Mouse (Mus musculus) cerebellum, adult 2 months (tissue): Measurements from ENCODE around the gene Arhgap10. TPM values are rescaled to one million over a fixed set of nuclear protein-coding genes. Genes with fewer than 3 reads are reported as not detected.

Experiments used
- DNase-seq, 2 experiments: peaks; one replicate each; pipeline ENCODE4 v3.0.0; 2021
- H3K27ac ChIP-seq: fragments of 200-500 bp; 2 replicates; pipeline ENCODE4 v1.5.1; 2012; ENCODE audit warnings: low read length, control low read depth, inconsistent platforms; ENCODE audit not compliant: insufficient read depth
- H3K27me3 ChIP-seq: fragments of 200-500 bp; 2 replicates; pipeline ENCODE4 v1.6.1; 2012; ENCODE audit warnings: inconsistent platforms, mild to moderate bottlenecking, low read length, moderate library complexity; ENCODE audit not compliant: control insufficient read depth, insufficient read depth
- H3K4me1 ChIP-seq: fragments of 200-500 bp; 2 replicates; pipeline ENCODE4 v1.6.1; 2011; ENCODE audit warnings: low read length; ENCODE audit not compliant: control insufficient read depth, insufficient read depth
- H3K4me3 ChIP-seq: fragments of 200-500 bp; replicated peaks from 2 replicates; pipeline ENCODE3; 2011; ENCODE audit warnings: mild to moderate bottlenecking, low read depth, low read length, control low read depth; ENCODE audit not compliant: insufficient read depth
- CTCF ChIP-seq: fragments of 200-500 bp; IDR thresholded peaks from 2 replicates; pipeline ENCODE4 v1.5.1; 2011; ENCODE audit warnings: low read depth, mild to moderate bottlenecking, control low read depth, low read length, moderate library complexity, borderline replicate concordance; ENCODE audit not compliant: insufficient read depth
- POLR2A ChIP-seq: fragments of 200-500 bp; IDR thresholded peaks from 2 replicates; pipeline ENCODE4 v1.6.1; 2011; ENCODE audit warnings: low read length, control low read depth, borderline replicate concordance; ENCODE audit not compliant: insufficient read depth
- WGBS: fragments of 180-500 bp; shearing (Covaris S2); methylation state at CpG from one replicate; pipeline ENCODE4 v1.1.7; 2018; 5-methylcytosine and 5-hydroxymethylcytosine counted together
- polyA plus RNA-seq: library from polyadenylated mRNA; depleted of rRNA; stranded (reverse); fragments of >200 nt; gene quantifications from 2 replicates; pipeline ENCODE4 v1.2.3, GENCODE M21; 2012

Arhgap10 gene
- polyA plus RNA-seq, 1 experiment, result 12.5 TPM

DNA sequence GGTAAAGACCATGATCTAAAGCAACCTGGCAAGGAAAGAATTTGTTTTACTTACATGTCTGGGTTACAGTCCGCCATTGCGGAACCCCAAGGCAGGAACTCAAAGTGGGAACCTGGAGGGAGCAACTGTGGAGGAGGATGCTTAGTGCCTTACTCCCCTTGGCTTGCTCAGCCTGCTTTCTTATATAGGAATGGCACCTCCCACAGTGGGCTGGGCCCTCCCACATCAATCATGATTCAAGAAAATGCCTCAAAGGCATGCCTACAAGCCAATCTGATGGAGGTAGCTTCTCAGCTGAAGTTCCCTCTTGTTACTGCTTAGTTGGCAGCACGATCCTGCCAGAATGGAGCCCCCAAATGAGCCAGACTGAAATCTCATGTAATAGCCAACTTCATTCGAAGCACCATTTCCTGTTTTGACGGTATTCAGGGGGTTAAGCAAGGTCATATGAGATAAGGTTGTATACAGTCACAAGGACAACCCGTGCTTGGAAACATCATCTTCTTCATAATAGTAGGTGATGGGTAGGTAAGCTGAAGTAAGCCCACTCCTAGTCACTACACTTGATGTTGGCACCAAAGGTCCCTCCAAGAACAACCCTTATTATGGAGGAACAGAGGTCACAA lies 25.5 kb upstream of the Arhgap10 start:
- H3K4me3 ChIP-seq, result no peak overlapping the region
- no peak for DNase-seq
- H3K27me3 ChIP-seq, result no peaks in the 10 kb centered on the region
- WGBS, result 89% methylated on average over 6 of the region's 6 CpGs
- H3K4me1 ChIP-seq, result no peaks in the 10 kb centered on the region
- H3K27ac ChIP-seq, result no peak overlapping the region
- no peak for TF ChIP-seq POLR2A
- no peak for TF ChIP-seq CTCF

DNA sequence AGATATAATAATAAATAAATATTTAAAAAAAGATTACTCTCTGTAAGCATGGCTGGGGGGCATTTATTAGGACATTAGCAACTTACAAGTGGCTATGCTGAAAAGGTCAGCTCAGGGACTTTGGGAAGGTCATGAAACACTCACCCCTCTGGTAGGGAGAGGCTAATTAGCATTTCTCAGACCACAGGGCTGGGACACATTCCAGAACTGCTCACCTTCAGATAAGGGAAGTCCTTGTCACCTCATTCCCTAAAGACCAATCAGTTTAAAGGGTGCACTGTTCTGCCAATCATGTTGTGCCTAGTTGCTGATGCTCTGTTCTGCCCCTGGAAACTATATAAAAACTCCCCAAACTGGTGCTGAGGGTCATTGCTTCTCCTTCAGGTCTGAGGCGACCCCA lies 20.5 kb upstream of the Arhgap10 start:
- no peaks in the 10 kb centered on the region for H3K27me3 ChIP-seq
- H3K4me1 ChIP-seq, result no peaks in the 10 kb centered on the region
- no peak overlapping the region for H3K4me3 ChIP-seq
- TF ChIP-seq POLR2A (no peak), CTCF (no peak)
- H3K27ac ChIP-seq, result no peak overlapping the region
- WGBS, result 92% methylated on average over 1 of the region's 1 CpGs
- no peak for DNase-seq

DNA sequence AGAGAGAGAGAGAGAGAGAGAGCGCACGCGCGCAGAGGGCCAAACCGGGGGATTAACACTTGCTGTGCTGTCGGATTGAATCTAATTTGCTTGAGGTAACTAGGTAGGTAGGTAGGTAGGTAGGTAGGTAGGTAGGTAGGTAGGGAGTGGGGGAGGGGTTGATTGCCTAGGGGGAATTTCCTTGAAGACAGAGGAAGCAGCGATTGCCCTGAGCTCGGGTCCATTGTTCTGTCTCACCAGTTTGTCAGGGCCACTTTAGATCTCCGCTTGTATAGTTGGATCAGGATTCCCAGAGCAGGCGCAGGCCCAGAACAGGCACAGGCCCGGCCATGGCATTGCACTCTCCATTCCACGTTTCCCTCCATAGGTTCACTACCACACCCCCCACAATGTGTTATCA lies 19.1 kb upstream of the Arhgap10 start:
- WGBS, result 85% methylated on average over 12 of the region's 12 CpGs
- DNase-seq, result no peak
- no peak for TF ChIP-seq POLR2A
- no peak for TF ChIP-seq CTCF
- no peak overlapping the region for H3K27ac ChIP-seq
- no peaks in the 10 kb centered on the region for H3K4me1 ChIP-seq
- H3K27me3 ChIP-seq, result no peaks in the 10 kb centered on the region
- H3K4me3 ChIP-seq, result no peak overlapping the region

DNA sequence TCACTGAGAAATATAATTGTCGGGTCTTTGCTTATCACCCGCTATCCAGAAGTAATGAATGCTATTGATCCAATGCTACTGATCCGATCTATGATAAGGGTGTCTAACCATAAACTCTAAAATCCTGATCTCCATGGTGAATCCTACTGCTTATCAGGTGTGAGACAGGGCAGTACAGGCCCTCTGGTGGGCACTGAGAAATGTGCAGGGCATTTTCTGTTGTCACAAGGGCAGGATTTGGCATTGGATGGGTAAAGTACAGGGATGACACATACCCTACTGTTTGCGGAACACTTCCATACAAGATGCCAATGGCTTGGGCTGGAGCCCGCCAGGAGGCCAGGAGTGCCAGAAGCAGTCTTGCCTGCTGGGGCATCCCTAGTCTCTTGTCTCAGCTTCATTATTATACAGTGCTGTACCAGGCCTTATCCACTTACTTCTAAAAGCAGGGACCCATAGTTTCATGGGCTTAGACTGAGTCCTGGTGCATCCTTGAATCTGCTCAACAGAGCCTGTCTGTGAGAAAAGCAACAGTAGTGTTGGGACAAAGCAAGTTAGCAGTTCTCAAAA lies 17.4 kb upstream of the Arhgap10 start:
- H3K4me1 ChIP-seq, result no peaks in the 10 kb centered on the region
- no peak overlapping the region for H3K27ac ChIP-seq
- peak; percentile 78 to 84 for DNase-seq
- H3K27me3 ChIP-seq, result no peaks in the 10 kb centered on the region
- 50% methylated on average over 5 of the region's 5 CpGs for WGBS
- H3K4me3 ChIP-seq, result no peak overlapping the region
- TF ChIP-seq CTCF (peak; percentile 90), POLR2A (no peak)

DNA sequence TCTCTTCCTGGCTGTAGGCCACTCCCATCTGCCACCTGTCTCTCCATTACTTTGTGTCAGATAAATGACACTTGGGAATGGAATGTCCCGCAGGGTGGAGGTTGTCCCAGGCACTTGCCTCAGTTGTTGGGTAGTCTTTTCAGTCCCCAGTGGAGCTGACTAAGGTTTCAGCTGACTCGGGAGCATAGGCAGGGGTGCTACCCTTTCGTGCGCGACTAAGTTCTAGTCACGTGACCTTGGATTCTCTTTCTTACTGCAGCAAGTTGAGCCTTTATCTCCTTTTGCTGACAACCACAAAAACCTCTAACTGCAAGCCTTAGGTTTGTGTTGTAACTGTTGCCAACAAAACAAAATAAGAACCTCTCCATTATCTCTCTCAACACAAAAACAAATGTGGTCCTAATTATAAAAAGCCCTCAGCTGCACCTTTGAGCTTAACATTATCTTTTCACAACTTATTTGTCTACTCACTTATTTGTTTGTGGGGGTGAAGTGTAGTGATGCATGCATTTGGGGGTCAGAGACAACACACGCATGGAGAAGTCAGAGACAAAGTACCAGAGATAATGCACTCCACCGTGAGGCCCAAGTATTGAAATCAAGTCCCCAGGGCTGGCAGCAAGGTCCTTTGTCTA lies 16.7 kb upstream of the Arhgap10 start:
- DNase-seq, result no peak
- H3K27me3 ChIP-seq, result no peaks in the 10 kb centered on the region
- TF ChIP-seq CTCF, result no peak
- 68% methylated on average over 8 of the region's 8 CpGs for WGBS
- H3K4me3 ChIP-seq, result no peak overlapping the region
- H3K4me1 ChIP-seq, result no peaks in the 10 kb centered on the region
- no peak overlapping the region for H3K27ac ChIP-seq

DNA sequence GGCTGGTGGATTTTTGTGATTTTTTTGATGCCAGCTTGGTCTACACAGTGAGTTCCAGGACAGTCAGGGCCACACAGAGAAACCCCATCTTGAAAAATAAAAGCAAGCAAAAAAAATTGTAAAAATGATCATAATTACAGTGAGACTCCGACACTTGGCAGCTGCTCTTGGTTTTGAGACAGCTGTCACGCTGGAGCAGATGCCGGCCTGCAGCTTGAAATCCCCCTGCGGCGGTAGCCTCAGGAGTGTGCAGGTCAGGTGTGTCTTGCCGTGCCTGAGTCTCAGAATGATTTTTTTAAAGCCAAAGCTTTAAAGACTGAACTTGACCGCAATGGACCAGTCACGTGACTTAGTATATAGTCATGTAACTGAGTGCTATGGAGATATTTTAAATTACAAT lies 8.4 kb upstream of the Arhgap10 start:
- H3K4me1 ChIP-seq, result no peaks in the 10 kb centered on the region
- DNase-seq, result no peak
- H3K27me3 ChIP-seq, result no peaks in the 10 kb centered on the region
- H3K4me3 ChIP-seq, result no peak overlapping the region
- H3K27ac ChIP-seq, result no peak overlapping the region
- no peak for TF ChIP-seq CTCF
- no peak for TF ChIP-seq POLR2A
- 43% methylated on average over 8 of the region's 8 CpGs for WGBS

DNA sequence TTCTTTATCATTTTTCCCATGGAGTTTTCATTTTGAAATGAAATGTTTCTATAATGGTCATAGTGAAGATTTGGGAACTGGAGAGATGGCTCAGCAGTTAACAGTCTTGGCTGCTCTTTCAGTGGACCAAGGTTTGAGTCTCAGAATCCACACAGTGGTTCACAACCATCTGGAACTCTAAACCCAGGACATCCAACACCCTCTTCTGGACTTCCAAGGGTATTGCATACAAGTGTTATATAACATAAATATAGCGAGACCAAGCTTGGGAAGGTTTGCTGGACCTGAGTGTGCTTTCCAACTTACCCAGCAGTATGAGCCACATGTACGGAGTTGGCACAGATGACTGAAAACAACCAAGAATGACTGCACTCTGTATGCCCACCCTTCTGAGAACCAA lies 7.2 kb upstream of the Arhgap10 start:
- DNase-seq, result no peak
- Histone ChIP-seq H3K27me3 (no peaks in the 10 kb centered on the region), H3K27ac (no peak overlapping the region), H3K4me1 (no peaks in the 10 kb centered on the region), H3K4me3 (no peak overlapping the region)
- WGBS, result 92% methylated on average over 2 of the region's 2 CpGs
- TF ChIP-seq CTCF, result no peak
- no peak for TF ChIP-seq POLR2A

DNA sequence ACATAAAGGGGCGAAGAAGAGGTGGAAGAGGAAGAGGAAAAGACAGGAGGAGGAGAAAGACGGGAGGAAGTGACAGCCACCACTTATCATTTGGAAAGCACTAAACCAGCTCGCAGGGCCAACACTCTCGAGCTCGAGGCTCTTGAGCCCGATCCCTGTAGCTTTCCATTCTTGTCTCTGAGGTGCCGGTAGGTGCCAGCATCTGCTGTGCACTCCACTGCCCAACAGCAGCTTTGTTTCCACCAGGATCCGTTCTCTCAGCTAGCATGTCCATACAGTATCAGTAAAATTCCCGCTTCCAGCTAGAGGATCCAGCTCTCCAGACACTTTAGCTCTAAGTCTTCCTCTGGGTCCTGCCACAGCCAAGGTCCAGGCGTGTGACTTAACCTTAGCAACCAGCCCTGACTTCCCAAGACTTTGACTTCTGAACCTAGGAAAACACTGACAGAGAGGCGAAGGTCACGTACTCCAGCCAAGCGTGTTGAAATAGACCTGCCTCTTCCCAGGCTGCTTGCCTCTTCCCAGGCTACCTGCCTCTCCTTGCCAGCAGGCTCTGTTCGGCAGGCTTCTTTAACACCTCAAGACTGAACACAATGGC lies 6.4 kb upstream of the Arhgap10 start:
- 75% methylated on average over 14 of the region's 14 CpGs for WGBS
- Histone ChIP-seq H3K27ac (no peak overlapping the region), H3K4me3 (no peak overlapping the region), H3K27me3 (no peaks in the 10 kb centered on the region), H3K4me1 (no peaks in the 10 kb centered on the region)
- TF ChIP-seq CTCF (no peak), POLR2A (no peak)
- DNase-seq, result no peak
